Mouse (Mus musculus): Measurements from ENCODE around the gene Ccm2. TPM values are rescaled to one million over a fixed set of nuclear protein-coding genes. Genes with fewer than 3 reads are reported as not detected.

The Ccm2 gene
- polyA plus RNA-seq, 1 experiment: 450 TPM

GRCm38 (mm10) chr11:6560655-6561360 is 14.1 kb downstream of the Ccm2 start:
- H3K27me3 ChIP-seq (ENCODE audit: control insufficient read depth, insufficient read depth, low read length): no peaks in the 10 kb centered on the region
- peak overlapping the region; percentile 99 for H3K27ac ChIP-seq (ENCODE audit: control insufficient read depth, insufficient read depth, low read length)
- H3K36me3 ChIP-seq (ENCODE audit: control insufficient read depth, insufficient read depth, low read length): peaks cover 11% of the 10 kb centered on the region
- H3K4me3 ChIP-seq (ENCODE audit: control insufficient read depth, insufficient read depth, low read length): peak overlapping the region; percentile 89
- 3% methylated on average over 13 of the region's 13 CpGs for WGBS
- TF ChIP-seq CTCF (IDR thresholded peaks at IDR 0.05; ENCODE audit: borderline replicate concordance, control insufficient read depth, extremely low read depth, insufficient read depth, low read length, poor library complexity) (no peak), POLR2A (IDR thresholded peaks at IDR 0.05; ENCODE audit: control insufficient read depth, extremely low read depth, insufficient read depth, low read length, poor library complexity) (peak; percentile 56; the same call in 1 of the 2 replicates)
- H3K4me1 ChIP-seq (replicated peaks; ENCODE audit: control insufficient read depth, insufficient read depth, low read length): peaks cover 37% of the 10 kb centered on the region
- DNase-seq: peak; percentile 70

GRCm38 (mm10) chr11:6561474-6561873 is 14.8 kb downstream of the Ccm2 start:
- Histone ChIP-seq H3K27me3 (ENCODE audit: control insufficient read depth, insufficient read depth, low read length) (no peaks in the 10 kb centered on the region), H3K27ac (ENCODE audit: control insufficient read depth, insufficient read depth, low read length) (peak overlapping the region; percentile 99), H3K4me3 (ENCODE audit: control insufficient read depth, insufficient read depth, low read length) (peak overlapping the region; percentile 89), H3K4me1 (replicated peaks; ENCODE audit: control insufficient read depth, insufficient read depth, low read length) (peaks cover 40% of the 10 kb centered on the region), H3K36me3 (ENCODE audit: control insufficient read depth, insufficient read depth, low read length) (peaks cover 12% of the 10 kb centered on the region)
- TF ChIP-seq CTCF (IDR thresholded peaks at IDR 0.05; ENCODE audit: borderline replicate concordance, control insufficient read depth, extremely low read depth, insufficient read depth, low read length, poor library complexity) (no peak), POLR2A (IDR thresholded peaks at IDR 0.05; ENCODE audit: control insufficient read depth, extremely low read depth, insufficient read depth, low read length, poor library complexity) (no peak; the same call in 1 of the 2 replicates)
- peak; percentile 40 for DNase-seq
- WGBS: 7% methylated on average over 4 of the region's 4 CpGs

- no peaks in the 10 kb centered on the region for H3K27me3 ChIP-seq (ENCODE audit: control insufficient read depth, insufficient read depth, low read length)
- H3K4me1 ChIP-seq (replicated peaks; ENCODE audit: control insufficient read depth, insufficient read depth, low read length): peaks cover 43% of the 10 kb centered on the region
- H3K4me3 ChIP-seq (ENCODE audit: control insufficient read depth, insufficient read depth, low read length): peak overlapping the region; percentile 89
- H3K27ac ChIP-seq (ENCODE audit: control insufficient read depth, insufficient read depth, low read length): peak overlapping the region; percentile 99
- WGBS: 4% methylated on average over 6 of the region's 6 CpGs
- H3K36me3 ChIP-seq (ENCODE audit: control insufficient read depth, insufficient read depth, low read length): peaks cover 20% of the 10 kb centered on the region
- DNase-seq: peak; percentile 55
- TF ChIP-seq POLR2A (IDR thresholded peaks at IDR 0.05; ENCODE audit: control insufficient read depth, extremely low read depth, insufficient read depth, low read length, poor library complexity) (no peak), CTCF (IDR thresholded peaks at IDR 0.05; ENCODE audit: borderline replicate concordance, control insufficient read depth, extremely low read depth, insufficient read depth, low read length, poor library complexity) (no peak)
These were observed 15.7 kb downstream of the Ccm2 start for GRCm38 (mm10) chr11:6562359-6562758.

GRCm38 (mm10) chr11:6563201-6563600 is 16.5 kb downstream of the Ccm2 start:
- H3K4me3 ChIP-seq (ENCODE audit: control insufficient read depth, insufficient read depth, low read length): peak overlapping the region; percentile 24
- peak overlapping the region; percentile 14; the same call in 1 of the 2 replicates for H3K27ac ChIP-seq (ENCODE audit: control insufficient read depth, insufficient read depth, low read length)
- no peak for DNase-seq
- no peak for TF ChIP-seq CTCF (IDR thresholded peaks at IDR 0.05; ENCODE audit: borderline replicate concordance, control insufficient read depth, extremely low read depth, insufficient read depth, low read length, poor library complexity)
- no peak for TF ChIP-seq POLR2A (IDR thresholded peaks at IDR 0.05; ENCODE audit: control insufficient read depth, extremely low read depth, insufficient read depth, low read length, poor library complexity)
- peaks cover 42% of the 10 kb centered on the region for H3K4me1 ChIP-seq (replicated peaks; ENCODE audit: control insufficient read depth, insufficient read depth, low read length)
- WGBS: 5% methylated on average over 4 of the region's 4 CpGs
- H3K27me3 ChIP-seq (ENCODE audit: control insufficient read depth, insufficient read depth, low read length): no peaks in the 10 kb centered on the region
- H3K36me3 ChIP-seq (ENCODE audit: control insufficient read depth, insufficient read depth, low read length): peaks cover 20% of the 10 kb centered on the region

- no peaks in the 10 kb centered on the region for H3K27me3 ChIP-seq (ENCODE audit: control insufficient read depth, insufficient read depth, low read length)
- no peak overlapping the region for H3K27ac ChIP-seq (ENCODE audit: control insufficient read depth, insufficient read depth, low read length)
- peaks cover 43% of the 10 kb centered on the region for H3K36me3 ChIP-seq (ENCODE audit: control insufficient read depth, insufficient read depth, low read length)
- DNase-seq: no peak
- TF ChIP-seq POLR2A (IDR thresholded peaks at IDR 0.05; ENCODE audit: control insufficient read depth, extremely low read depth, insufficient read depth, low read length, poor library complexity): no peak
- TF ChIP-seq CTCF (IDR thresholded peaks at IDR 0.05; ENCODE audit: borderline replicate concordance, control insufficient read depth, extremely low read depth, insufficient read depth, low read length, poor library complexity): no peak
- H3K4me1 ChIP-seq (replicated peaks; ENCODE audit: control insufficient read depth, insufficient read depth, low read length): peaks cover 38% of the 10 kb centered on the region
- H3K4me3 ChIP-seq (ENCODE audit: control insufficient read depth, insufficient read depth, low read length): no peak overlapping the region
- 20% methylated on average over 4 of the region's 4 CpGs for WGBS
These were observed 19.8 kb downstream of the Ccm2 start for GRCm38 (mm10) chr11:6566496-6566895.

- 71% methylated on average over 8 of the region's 8 CpGs for WGBS
- no peak for DNase-seq
- Histone ChIP-seq H3K36me3 (ENCODE audit: control insufficient read depth, insufficient read depth, low read length) (peaks cover 57% of the 10 kb centered on the region), H3K4me3 (ENCODE audit: control insufficient read depth, insufficient read depth, low read length) (no peak overlapping the region), H3K4me1 (replicated peaks; ENCODE audit: control insufficient read depth, insufficient read depth, low read length) (peaks cover 38% of the 10 kb centered on the region), H3K27ac (ENCODE audit: control insufficient read depth, insufficient read depth, low read length) (peak overlapping the region; percentile 27; the same call in 1 of the 2 replicates), H3K27me3 (ENCODE audit: control insufficient read depth, insufficient read depth, low read length) (no peaks in the 10 kb centered on the region)
- TF ChIP-seq CTCF (IDR thresholded peaks at IDR 0.05; ENCODE audit: borderline replicate concordance, control insufficient read depth, extremely low read depth, insufficient read depth, low read length, poor library complexity): no peak
- no peak for TF ChIP-seq POLR2A (IDR thresholded peaks at IDR 0.05; ENCODE audit: control insufficient read depth, extremely low read depth, insufficient read depth, low read length, poor library complexity)
These were observed 21.3 kb downstream of the Ccm2 start for GRCm38 (mm10) chr11:6567951-6568350.
